Mouse (Mus musculus): ENCODE results near the gene U2surp.

DNA sequence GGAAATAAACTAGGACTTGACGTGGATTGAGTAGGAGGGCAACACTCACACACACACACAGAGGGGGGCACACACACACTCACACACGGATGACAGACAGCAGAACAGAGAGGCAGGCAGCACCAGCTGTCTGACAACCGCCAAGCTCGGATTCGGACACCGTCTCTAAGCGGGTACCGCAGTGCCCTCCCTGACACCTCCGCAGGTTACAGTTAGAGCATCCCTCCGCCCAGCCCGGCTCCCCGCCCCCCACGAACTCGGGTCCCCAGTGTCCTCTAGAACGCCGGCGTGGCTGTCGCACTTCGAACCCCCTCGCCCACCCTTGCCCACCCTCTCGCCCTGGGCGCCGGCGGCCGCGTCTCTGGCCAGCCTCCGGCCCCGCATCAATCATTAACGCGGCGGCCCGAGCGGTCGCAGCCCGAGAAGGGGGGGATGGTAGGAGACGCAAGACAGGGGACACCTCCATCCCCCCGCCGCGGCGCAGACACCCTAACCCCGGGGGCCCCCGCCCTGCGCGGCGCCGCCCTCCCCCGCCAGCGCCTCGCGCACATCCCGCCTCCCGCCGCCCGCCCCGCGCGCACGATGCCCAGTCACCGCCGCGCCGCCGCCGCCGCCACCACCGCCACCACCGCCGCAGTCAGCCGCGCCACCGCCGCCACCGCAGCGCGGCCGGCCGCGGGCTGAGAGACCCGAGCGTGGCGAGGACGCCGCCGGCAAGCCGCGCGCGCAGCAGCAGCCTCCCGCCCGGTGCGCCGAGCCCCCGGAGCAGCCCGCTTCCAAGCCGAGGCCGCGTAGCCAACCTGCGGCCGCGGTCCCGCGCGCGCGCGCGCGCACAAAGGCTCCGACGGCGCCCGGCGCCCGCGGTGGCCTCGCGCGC, 47.5 kb upstream of the U2surp start, which contains the start of gene Paqr9:
- TF ChIP-seq CTCF (conservative IDR thresholded peaks at IDR 0.05; ENCODE audit: insufficient read depth, insufficient read length, low read depth, low read length) (no peak), POLR2A (IDR thresholded peaks at IDR 0.05; ENCODE audit: low read depth, low read length) (no peak)
